Mouse (Mus musculus) small intestine, adult 2 months (tissue): ENCODE data around the gene Mblac2.

Experiments used
- CTCF ChIP-seq: fragments of 200-500 bp; IDR thresholded peaks from 2 replicates; pipeline ENCODE4 v1.5.1; 2012; ENCODE audit warnings: low read depth, mild to moderate bottlenecking, control low read depth, inconsistent platforms, low read length, moderate library complexity, mixed read lengths; ENCODE audit not compliant: insufficient replicate concordance, insufficient read length; ENCODE audit errors: extremely low read depth
- POLR2A ChIP-seq: fragments of 200-500 bp; IDR thresholded peaks from 2 replicates; pipeline ENCODE4 v1.6.1; 2012; ENCODE audit warnings: low read depth, mild to moderate bottlenecking, control low read depth, inconsistent platforms, low read length, moderate library complexity

GRCm38 (mm10) chr13:81744092-81744396 lies 32.9 kb downstream of the Mblac2 start:
- TF ChIP-seq CTCF (no peak), POLR2A (no peak)
